Mouse (Mus musculus): Measurements from ENCODE around the gene Kdelr2.

Gene Kdelr2

GRCm38 (mm10) chr5:143403221-143404147 lies at the start of gene Kdelr2:
Gene Kdelr2 (plus strand): TSS chr5:143403838.
- TF ChIP-seq GATA4 (IDR thresholded peaks at IDR 0.05; ENCODE audit: insufficient replicate concordance, low read length) = peak; percentile 44; the same call in 1 of the 2 replicates

GRCm38 (mm10) chr5:143356017-143356416 lies 47.6 kb upstream of the Kdelr2 start:
- no peak for TF ChIP-seq GATA4 (IDR thresholded peaks at IDR 0.05; ENCODE audit: insufficient replicate concordance, low read length)

- no peak for TF ChIP-seq GATA4 (IDR thresholded peaks at IDR 0.05; ENCODE audit: insufficient replicate concordance, low read length)
These were observed 46.8 kb upstream of the Kdelr2 start, which contains the start of gene Grid2ip for GRCm38 (mm10) chr5:143356686-143357388. Gene Grid2ip (plus strand): TSS chr5:143357338.

GRCm38 (mm10) chr5:143357564-143357963 lies 46.1 kb upstream of the Kdelr2 start:
- TF ChIP-seq GATA4 (IDR thresholded peaks at IDR 0.05; ENCODE audit: insufficient replicate concordance, low read length) = no peak

GRCm38 (mm10) chr5:143359263-143359662 lies 44.4 kb upstream of the Kdelr2 start:
- TF ChIP-seq GATA4 (IDR thresholded peaks at IDR 0.05; ENCODE audit: insufficient replicate concordance, low read length) = no peak

- TF ChIP-seq GATA4 (IDR thresholded peaks at IDR 0.05; ENCODE audit: insufficient replicate concordance, low read length) = no peak
These were observed 43.6 kb upstream of the Kdelr2 start for GRCm38 (mm10) chr5:143360000-143360399.

GRCm38 (mm10) chr5:143361428-143361827 lies 42.2 kb upstream of the Kdelr2 start:
- no peak for TF ChIP-seq GATA4 (IDR thresholded peaks at IDR 0.05; ENCODE audit: insufficient replicate concordance, low read length)

- TF ChIP-seq GATA4 (IDR thresholded peaks at IDR 0.05; ENCODE audit: insufficient replicate concordance, low read length) = no peak
These were observed 39.7 kb upstream of the Kdelr2 start for GRCm38 (mm10) chr5:143363678-143364615.

GRCm38 (mm10) chr5:143367931-143368330 lies 35.7 kb upstream of the Kdelr2 start:
- no peak for TF ChIP-seq GATA4 (IDR thresholded peaks at IDR 0.05; ENCODE audit: insufficient replicate concordance, low read length)

- TF ChIP-seq GATA4 (IDR thresholded peaks at IDR 0.05; ENCODE audit: insufficient replicate concordance, low read length) = no peak
These were observed 33.9 kb upstream of the Kdelr2 start for GRCm38 (mm10) chr5:143369611-143370255.

- TF ChIP-seq GATA4 (IDR thresholded peaks at IDR 0.05; ENCODE audit: insufficient replicate concordance, low read length) = no peak
These were observed 33.1 kb upstream of the Kdelr2 start for GRCm38 (mm10) chr5:143370416-143371145.

- TF ChIP-seq GATA4 (IDR thresholded peaks at IDR 0.05; ENCODE audit: insufficient replicate concordance, low read length) = no peak
These were observed 32.5 kb upstream of the Kdelr2 start for GRCm38 (mm10) chr5:143371146-143371510.

GRCm38 (mm10) chr5:143372818-143373217 lies 30.8 kb upstream of the Kdelr2 start:
- TF ChIP-seq GATA4 (IDR thresholded peaks at IDR 0.05; ENCODE audit: insufficient replicate concordance, low read length) = no peak

GRCm38 (mm10) chr5:143375242-143375641 lies 28.4 kb upstream of the Kdelr2 start:
- TF ChIP-seq GATA4 (IDR thresholded peaks at IDR 0.05; ENCODE audit: insufficient replicate concordance, low read length) = no peak
